Mouse (Mus musculus) liver, adult 2 months (tissue): Measurements from ENCODE around the gene Lsg1.

Experiments
- CTCF ChIP-seq: fragments of 200-500 bp; IDR thresholded peaks from 2 replicates; pipeline ENCODE4 v1.5.1; 2011; ENCODE audit warnings: low read depth, low read length, control low read depth
- POLR2A ChIP-seq: fragments of 200-500 bp; IDR thresholded peaks from 2 replicates; pipeline ENCODE4 v1.6.1; 2011; ENCODE audit warnings: low read length, control low read depth; ENCODE audit not compliant: insufficient read depth; ENCODE audit errors: extremely low read depth

- TF ChIP-seq CTCF (no peak), POLR2A (no peak)
These were observed 59.0 kb downstream of the Lsg1 start for GRCm38 (mm10) chr16:30528386-30528785.
